Mouse (Mus musculus) kidney, embryonic 14.5 days (tissue): Measurements from ENCODE around the gene Abhd4. TPM values are rescaled to one million over a fixed set of nuclear protein-coding genes. Genes with fewer than 3 reads are reported as not detected.

ENCODE experiments used
- ATAC-seq: fragments of 200-750 bp; cut with Nextera tagmentation; 2 replicates; pipeline ENCODE4 v1.8.0; 2017; ENCODE audit warnings: moderate number of reproducible peaks, mild to moderate bottlenecking, moderate TSS enrichment, moderate library complexity; ENCODE audit not compliant: low FRiP score, low TSS enrichment
- H3K27ac ChIP-seq: fragments of 300-500 bp; sonication (generic); 2 replicates; pipeline ENCODE4 v1.5.1; 2014; ENCODE audit warnings: low read depth, mild to moderate bottlenecking, low read length, moderate library complexity, mixed read lengths
- H3K27me3 ChIP-seq: fragments of 300-500 bp; sonication (generic); 2 replicates; pipeline ENCODE4 v1.6.1; 2014; ENCODE audit warnings: mild to moderate bottlenecking, low read length; ENCODE audit not compliant: control insufficient read depth, insufficient read depth
- H3K36me3 ChIP-seq: fragments of 300-500 bp; sonication (generic); 2 replicates; pipeline ENCODE4 v1.6.1; 2014; ENCODE audit warnings: low read length, mixed read lengths; ENCODE audit not compliant: control insufficient read depth, insufficient read depth
- H3K4me1 ChIP-seq: fragments of 300-500 bp; sonication (generic); 2 replicates; pipeline ENCODE4 v1.6.1; 2014; ENCODE audit warnings: low read length, mixed read lengths; ENCODE audit not compliant: control insufficient read depth, insufficient read depth
- H3K4me2 ChIP-seq: fragments of 300-500 bp; sonication (generic); replicated peaks from 2 replicates; pipeline ENCODE4 v1.6.1; 2014; ENCODE audit warnings: low read depth, mild to moderate bottlenecking, low read length
- H3K4me3 ChIP-seq: fragments of 300-500 bp; sonication (generic); 2 replicates; pipeline ENCODE4 v1.5.1; 2014; ENCODE audit warnings: mild to moderate bottlenecking, low read length
- H3K9ac ChIP-seq: fragments of 300-500 bp; sonication (generic); 2 replicates; pipeline ENCODE4 v1.6.1; 2014; ENCODE audit warnings: low read depth, mild to moderate bottlenecking, low read length, moderate library complexity
- H3K9me3 ChIP-seq: fragments of 300-500 bp; sonication (generic); 2 replicates; pipeline ENCODE4 v1.6.1; 2016; ENCODE audit warnings: low read length; ENCODE audit not compliant: control insufficient read depth
- WGBS: fragments of 180-500 bp; shearing (Covaris S2); extraction: QIAGEN DNeasy Blood & Tissue Kit; methylation state at CpG from one replicate; pipeline ENCODE4 v1.1.7; 2014; 5-methylcytosine and 5-hydroxymethylcytosine counted together
- polyA plus RNA-seq: library from polyadenylated mRNA; unstranded; fragments of >200 nt; fragmentation: Nextera tagmentation; extraction: Ambion mirVana; gene quantifications from 2 replicates; pipeline ENCODE4 v1.2.1, GENCODE M21; 2014

The Abhd4 gene
- polyA plus RNA-seq, 1 experiment from 2014 or later, result 62.5 TPM

- Histone ChIP-seq H3K27me3 (no peaks in the 10 kb centered on the region), H3K9ac (no peak overlapping the region)
- no peak for ATAC-seq
Observed at GRCm38 (mm10) chr14:54219256-54219655, 34.7 kb upstream of the Abhd4 start.

DNA sequence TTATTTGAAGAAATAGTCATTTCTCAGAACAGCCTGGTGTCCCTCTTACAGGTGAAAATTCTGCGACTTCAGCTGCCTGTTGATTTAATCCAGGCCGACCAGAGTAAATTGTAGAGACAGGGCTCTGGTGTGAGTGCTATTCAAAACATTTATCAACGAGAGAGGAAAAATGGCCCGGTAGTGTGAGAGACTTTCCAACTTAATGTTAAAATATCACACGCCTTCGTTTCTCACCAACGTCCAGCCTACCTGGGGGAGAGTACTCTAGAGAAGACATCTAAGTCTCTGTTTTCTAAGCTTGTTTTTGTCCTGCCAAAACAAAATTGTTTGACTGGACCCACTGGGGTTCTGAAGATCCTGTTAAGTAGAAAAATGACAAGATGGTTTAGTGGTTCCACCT lies 34.1 kb upstream of the Abhd4 start:
- 65% methylated on average over 7 of the region's 7 CpGs for WGBS
- peaks cover 24% of the 10 kb centered on the region for H3K4me1 ChIP-seq

More at GRCm38 (mm10) chr14:54219256-54219655, 34.7 kb upstream of the Abhd4 start:
- H3K4me1 ChIP-seq, result peaks cover 23% of the 10 kb centered on the region
- 48% methylated on average over 8 of the region's 8 CpGs for WGBS
- no peak overlapping the region for H3K4me2 ChIP-seq
- no peaks in the 10 kb centered on the region for H3K9me3 ChIP-seq
- H3K27ac ChIP-seq, result no peak overlapping the region
- no peak overlapping the region for H3K4me3 ChIP-seq
- no peaks in the 10 kb centered on the region for H3K36me3 ChIP-seq

DNA sequence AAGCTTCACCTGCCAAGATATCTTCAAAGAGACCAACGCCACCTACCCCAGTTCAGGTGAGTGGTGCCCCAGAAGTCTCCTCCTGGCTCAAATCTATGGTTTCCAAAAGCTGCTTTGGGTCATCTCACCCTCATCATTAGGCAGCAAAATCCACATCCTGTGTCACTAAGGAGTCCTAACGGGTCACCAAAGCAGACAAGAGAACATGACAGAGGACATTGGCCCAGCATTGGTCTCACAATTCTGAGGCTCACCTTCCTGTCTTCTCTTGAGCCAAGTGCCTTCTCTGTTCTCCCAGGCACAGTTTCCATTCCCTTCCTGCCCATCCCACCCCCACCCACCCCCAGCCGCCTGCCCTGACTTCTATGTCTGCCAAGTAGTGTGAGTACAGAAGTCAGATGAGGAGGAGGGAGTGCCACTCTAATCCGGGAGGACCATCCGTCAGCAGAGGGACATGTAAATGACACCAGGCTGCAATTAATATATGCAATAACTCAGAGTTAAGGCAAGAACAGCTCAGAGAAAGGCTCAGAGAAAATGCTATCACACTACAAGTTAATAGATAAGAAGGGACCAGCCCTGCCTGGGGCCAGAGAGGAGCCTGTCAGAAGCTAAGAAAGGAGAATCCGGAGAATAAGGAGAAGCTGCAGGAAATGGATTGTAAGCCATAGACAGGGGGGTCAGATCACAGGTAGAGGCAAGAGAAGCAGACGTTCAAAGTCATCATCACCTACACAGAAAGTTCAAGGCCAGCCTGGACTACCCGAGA lies 33.1 kb upstream of the Abhd4 start:
- no peak overlapping the region for H3K4me3 ChIP-seq
- no peak for ATAC-seq
- H3K36me3 ChIP-seq, result no peaks in the 10 kb centered on the region
- H3K4me2 ChIP-seq, result no peak overlapping the region
- H3K27ac ChIP-seq, result no peak overlapping the region
- 61% methylated on average over 8 of the region's 8 CpGs for WGBS
- peaks cover 27% of the 10 kb centered on the region for H3K4me1 ChIP-seq
- H3K9ac ChIP-seq, result no peak overlapping the region
- H3K9me3 ChIP-seq, result no peaks in the 10 kb centered on the region
- H3K27me3 ChIP-seq, result no peaks in the 10 kb centered on the region

More for the DNA sequence above, 34.1 kb upstream of the Abhd4 start:
- ATAC-seq, result no peak
- Histone ChIP-seq H3K27me3 (no peaks in the 10 kb centered on the region), H3K27ac (no peak overlapping the region), H3K9ac (no peak overlapping the region), H3K9me3 (no peaks in the 10 kb centered on the region), H3K4me3 (no peak overlapping the region), H3K36me3 (no peaks in the 10 kb centered on the region), H3K4me2 (no peak overlapping the region)

DNA sequence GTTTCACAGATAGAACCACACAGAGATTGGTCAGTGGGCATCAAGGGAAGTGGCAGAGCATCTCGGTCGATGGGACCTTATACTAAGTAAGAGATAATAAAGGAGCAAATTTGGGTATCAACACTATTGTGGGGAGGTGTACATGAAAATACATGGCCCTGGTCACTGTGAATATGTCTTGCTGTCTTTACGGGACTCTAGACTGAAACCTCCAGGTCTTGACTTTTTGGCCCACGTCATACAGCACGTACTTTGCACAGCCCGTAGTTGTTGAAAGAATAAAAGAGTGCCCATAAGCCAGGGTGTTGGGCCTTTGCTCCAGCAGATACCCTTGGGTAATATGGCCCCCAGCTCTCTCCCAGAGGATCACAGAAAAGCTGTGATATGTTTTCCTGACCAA lies 32.3 kb upstream of the Abhd4 start:
- no peaks in the 10 kb centered on the region for H3K36me3 ChIP-seq
- H3K27me3 ChIP-seq, result no peaks in the 10 kb centered on the region
- H3K9me3 ChIP-seq, result no peaks in the 10 kb centered on the region
- 93% methylated on average over 6 of the region's 6 CpGs for WGBS
- ATAC-seq, result no peak
- no peak overlapping the region for H3K4me2 ChIP-seq
- H3K4me3 ChIP-seq, result no peak overlapping the region
- H3K4me1 ChIP-seq, result peaks cover 27% of the 10 kb centered on the region
- H3K9ac ChIP-seq, result no peak overlapping the region
- no peak overlapping the region for H3K27ac ChIP-seq

GRCm38 (mm10) chr14:54222289-54222727 lies 31.7 kb upstream of the Abhd4 start:
- WGBS, result 79% methylated on average over 8 of the region's 8 CpGs
- Histone ChIP-seq H3K4me2 (no peak overlapping the region), H3K4me3 (no peak overlapping the region), H3K27ac (no peak overlapping the region), H3K9me3 (no peaks in the 10 kb centered on the region), H3K36me3 (no peaks in the 10 kb centered on the region), H3K4me1 (peaks cover 33% of the 10 kb centered on the region), H3K27me3 (no peaks in the 10 kb centered on the region), H3K9ac (no peak overlapping the region)
- ATAC-seq, result no peak

DNA sequence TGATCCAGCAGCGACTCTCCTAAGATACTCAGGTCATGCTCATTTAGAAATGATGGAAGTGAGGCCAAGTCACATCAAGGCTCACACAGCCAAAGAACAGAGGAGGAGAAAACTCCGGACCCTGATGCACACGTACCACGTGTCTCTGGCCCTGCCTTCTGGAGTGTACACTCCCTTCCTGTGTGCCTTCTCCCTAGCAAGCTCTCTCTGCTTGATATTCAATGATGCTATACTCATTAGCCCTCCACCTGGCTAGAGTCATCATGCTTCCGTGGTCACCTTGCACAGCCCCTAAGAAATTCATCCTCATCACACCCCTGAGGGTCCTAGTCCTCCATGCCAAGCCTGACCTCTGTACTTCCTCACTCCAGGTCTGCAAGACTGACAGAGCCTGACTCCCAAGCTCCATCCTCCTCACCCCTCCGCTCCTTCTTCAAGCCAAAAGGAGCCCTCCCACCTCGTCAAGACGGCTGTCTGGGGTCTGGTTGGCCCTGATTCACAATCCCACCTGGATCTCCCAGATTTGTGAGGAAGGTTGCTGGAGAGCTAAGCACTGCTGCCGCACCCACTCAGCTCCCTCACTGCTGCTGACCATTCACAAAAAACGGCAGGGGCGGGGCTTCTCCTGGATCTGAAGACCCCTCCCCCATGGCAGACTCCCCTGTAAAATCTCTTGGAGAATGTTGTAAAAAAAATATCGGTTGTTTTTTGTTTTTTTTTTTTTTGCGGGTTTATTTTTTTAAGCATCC lies 30.5 kb upstream of the Abhd4 start:
- Histone ChIP-seq H3K4me1 (peaks cover 31% of the 10 kb centered on the region), H3K27me3 (no peaks in the 10 kb centered on the region), H3K36me3 (no peaks in the 10 kb centered on the region), H3K9me3 (no peaks in the 10 kb centered on the region), H3K4me2 (no peak overlapping the region), H3K27ac (no peak overlapping the region), H3K9ac (no peak overlapping the region), H3K4me3 (no peak overlapping the region)
- no peak for ATAC-seq
- 44% methylated on average over 13 of the region's 13 CpGs for WGBS

GRCm38 (mm10) chr14:54224064-54224417 lies 29.9 kb upstream of the Abhd4 start:
- peaks cover 31% of the 10 kb centered on the region for H3K4me1 ChIP-seq
- ATAC-seq, result no peak
- 82% methylated on average over 5 of the region's 5 CpGs for WGBS
- H3K9me3 ChIP-seq, result no peaks in the 10 kb centered on the region
- H3K4me2 ChIP-seq, result no peak overlapping the region
- no peak overlapping the region for H3K4me3 ChIP-seq
- no peak overlapping the region for H3K27ac ChIP-seq
- no peaks in the 10 kb centered on the region for H3K27me3 ChIP-seq
- no peaks in the 10 kb centered on the region for H3K36me3 ChIP-seq
- no peak overlapping the region for H3K9ac ChIP-seq

GRCm38 (mm10) chr14:54224484-54225467 lies 29.2 kb upstream of the Abhd4 start:
- Histone ChIP-seq H3K4me3 (no peak overlapping the region), H3K27me3 (no peaks in the 10 kb centered on the region), H3K9ac (no peak overlapping the region), H3K4me2 (no peak overlapping the region), H3K36me3 (no peaks in the 10 kb centered on the region), H3K27ac (peak overlapping the region; percentile 47; the same call in 1 of the 2 replicates), H3K4me1 (peaks cover 35% of the 10 kb centered on the region), H3K9me3 (no peaks in the 10 kb centered on the region)
- 41% methylated on average over 16 of the region's 16 CpGs for WGBS
- ATAC-seq, result peak; percentile 11; the same call in 1 of the 2 replicates
